Mouse (Mus musculus) monocyte, adult 5-6 weeks (primary cell): Measurements from ENCODE around the gene Gm45713. TPM values are rescaled to one million over a fixed set of nuclear protein-coding genes. Genes with fewer than 3 reads are reported as not detected.
"Not testable (repeated sequence)": the region's sequence is repeated elsewhere in the genome, so short reads cannot be mapped to it uniquely, and the experiment has no call there.

ENCODE experiments used
- ATAC-seq: fragments of 153-309, 156-312 bp; replicated peaks from 2 replicates; pipeline ENCODE4 v1.8.0; 2017; ENCODE audit warnings: mild to moderate bottlenecking; ENCODE audit not compliant: low TSS enrichment, insufficient number of reproducible peaks, severe bottlenecking, poor library complexity, low FRiP score
- total RNA-seq: library from RNA; stranded (forward); fragments of 200-1000, 200-491, 200-594 nt; gene quantifications from 3 replicates; pipeline ENCODE4 v1.2.3, GENCODE M21; 2017

Gene Gm45713
- total RNA-seq, 1 experiment from 2014 or later: not detected

- ATAC-seq: no peak
Observed at GRCm38 (mm10) chr7:45164833-45165232, 28.8 kb upstream of the Gm45713 start.

GRCm38 (mm10) chr7:45163735-45164490, 27.9 kb upstream of the Gm45713 start, which contains the start of gene Slc17a7:
Gene Slc17a7 (plus strand): TSS chr7:45163949.
- no peak for ATAC-seq

- ATAC-seq: no peak
Observed at GRCm38 (mm10) chr7:45162996-45163615, 27.1 kb upstream of the Gm45713 start.

DNA sequence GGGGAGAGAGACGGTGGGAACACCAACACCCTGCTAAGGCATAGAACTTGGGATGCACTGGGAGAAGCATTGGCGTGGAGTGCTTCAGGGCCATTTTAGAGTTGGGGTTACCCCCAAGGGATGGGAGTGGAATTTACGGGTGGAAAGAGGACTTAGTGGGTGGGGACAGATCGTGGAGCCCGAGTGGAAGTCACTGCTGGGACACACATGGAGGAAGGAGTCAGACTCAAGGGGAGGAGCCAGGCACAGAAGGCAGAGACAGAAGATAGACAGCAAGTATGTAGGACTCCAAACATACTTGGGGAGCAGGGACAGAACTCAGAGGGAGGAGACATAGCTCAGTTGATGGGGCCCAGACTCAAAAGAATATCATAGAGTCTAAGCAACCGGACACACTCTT, 26.5 kb upstream of the Gm45713 start:
- no peak; the same call in 1 of the 2 replicates for ATAC-seq

- ATAC-seq: peak; percentile 61
Observed at GRCm38 (mm10) chr7:45161612-45162473, 25.8 kb upstream of the Gm45713 start.

DNA sequence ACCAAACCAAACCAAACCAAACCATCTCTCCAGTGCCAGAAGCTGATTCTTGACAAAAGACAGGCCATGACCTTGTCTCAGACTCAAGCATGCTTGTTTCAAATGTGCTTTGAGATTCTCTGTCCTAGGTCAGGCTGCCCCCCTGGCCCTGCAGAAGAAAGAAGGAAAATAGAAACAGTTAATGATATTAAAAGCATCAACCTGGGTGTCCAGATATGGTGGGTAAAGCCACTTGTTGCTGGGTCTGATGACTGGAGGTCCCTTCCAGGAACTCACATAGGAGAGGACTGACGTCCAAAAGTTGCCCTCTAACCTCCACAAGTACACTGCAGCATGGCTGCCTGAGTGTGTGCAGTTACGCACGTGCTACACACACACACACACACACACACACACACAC, 24.8 kb upstream of the Gm45713 start:
- ATAC-seq: no peak

DNA sequence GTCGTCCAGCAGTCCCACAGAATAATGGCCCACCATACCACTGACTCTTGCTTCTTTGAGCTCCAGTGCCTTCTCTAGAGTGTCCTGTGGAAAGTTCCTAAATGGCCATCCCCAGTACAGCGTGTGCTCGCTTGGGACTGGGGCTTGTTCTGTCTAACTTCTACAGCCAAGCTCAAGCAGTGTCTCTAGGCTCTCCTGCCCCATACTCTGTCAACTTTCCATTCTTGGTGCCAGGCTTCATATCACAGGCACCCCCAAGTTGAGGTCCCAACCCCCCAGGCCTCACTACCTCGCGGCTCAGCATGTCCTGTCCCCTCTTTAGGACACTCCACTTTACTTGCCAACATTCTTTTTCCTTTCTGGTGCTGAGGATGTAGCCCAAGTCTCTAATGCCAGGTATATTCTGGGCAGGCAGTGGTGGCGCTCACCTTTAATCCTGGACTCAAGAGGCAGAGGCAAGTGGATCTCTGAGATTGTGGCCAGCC, 24.3 kb upstream of the Gm45713 start:
- ATAC-seq: no peak

- ATAC-seq: no peak
Observed at GRCm38 (mm10) chr7:45158991-45159390, 23.0 kb upstream of the Gm45713 start.

DNA sequence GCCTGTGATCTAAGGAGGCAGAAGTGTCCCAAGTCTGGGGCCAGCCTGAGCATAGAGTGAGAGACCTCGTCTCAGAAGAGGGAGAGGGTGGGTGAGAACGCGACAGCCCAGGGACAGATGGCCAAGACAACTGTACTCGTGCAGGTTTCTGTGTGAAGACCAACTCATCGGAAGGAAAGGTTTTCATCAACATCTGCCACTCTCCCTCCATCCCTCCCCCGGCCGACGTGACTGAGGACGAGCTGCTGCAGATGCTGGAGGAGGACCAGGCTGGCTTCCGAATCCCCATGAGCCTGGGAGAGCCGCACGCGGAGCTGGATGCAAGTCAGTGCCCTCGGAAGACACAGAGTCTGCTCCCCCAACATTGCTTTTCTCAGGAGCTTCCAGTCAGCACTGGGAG, 21.4 kb upstream of the Gm45713 start:
- no peak for ATAC-seq

- ATAC-seq: no peak
Observed at GRCm38 (mm10) chr7:45156206-45156605, 20.2 kb upstream of the Gm45713 start.

DNA sequence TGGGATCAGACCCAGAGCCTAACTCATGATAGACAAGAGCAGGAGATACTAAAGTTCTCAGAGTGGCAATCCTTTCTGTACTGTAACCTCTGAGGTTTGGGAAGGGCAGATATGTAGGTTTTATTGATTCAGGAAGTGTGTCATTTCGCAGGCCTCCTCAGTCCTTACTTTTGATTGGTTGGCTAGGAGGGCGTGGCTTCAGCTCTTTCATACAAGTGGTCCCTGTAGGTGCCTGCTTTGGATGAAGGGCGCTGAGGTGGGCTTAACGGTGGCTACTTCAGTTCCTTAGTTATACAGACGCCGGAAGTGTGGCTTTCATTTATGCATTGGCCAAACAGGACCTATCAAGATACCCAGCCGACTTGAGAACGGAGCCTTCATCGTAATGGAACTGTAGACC, 19.6 kb upstream of the Gm45713 start:
- no peak for ATAC-seq

DNA sequence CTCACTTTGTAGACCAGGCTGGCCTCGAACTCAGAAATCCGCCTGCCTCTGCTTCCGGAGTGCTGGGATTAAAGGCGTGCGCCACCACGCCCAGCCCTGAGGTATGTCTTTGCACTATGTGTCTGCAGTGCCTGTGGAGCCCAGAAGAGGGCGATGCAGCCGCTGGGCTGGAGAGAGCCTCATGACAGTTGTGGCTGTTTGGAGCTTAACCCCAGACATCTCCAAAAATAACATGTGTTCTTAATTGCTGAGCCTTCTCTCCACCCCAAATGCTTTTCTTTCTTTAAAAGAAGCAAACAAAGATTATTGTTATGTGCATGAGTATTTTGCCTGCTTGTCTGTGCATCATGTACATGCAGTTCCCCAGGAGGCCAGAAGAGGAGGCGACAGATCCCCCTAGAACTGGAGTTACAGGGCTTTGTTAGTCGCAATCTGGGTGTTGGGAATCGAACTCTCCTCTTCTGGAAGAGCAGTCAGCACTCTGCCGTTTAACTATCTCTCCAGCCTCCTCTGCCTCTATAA, 19.0 kb upstream of the Gm45713 start:
- ATAC-seq: no peak

- ATAC-seq: peak; percentile 81
Observed at GRCm38 (mm10) chr7:45154096-45154992, 18.3 kb upstream of the Gm45713 start, which contains the start of the genes Pih1d1 and Aldh16a1. Gene Pih1d1 (plus strand): TSS chr7:45154303. Gene Aldh16a1 (minus strand): TSS chr7:45154584.

- ATAC-seq: no peak
Observed at GRCm38 (mm10) chr7:45153586-45153985, 17.6 kb upstream of the Gm45713 start.

DNA sequence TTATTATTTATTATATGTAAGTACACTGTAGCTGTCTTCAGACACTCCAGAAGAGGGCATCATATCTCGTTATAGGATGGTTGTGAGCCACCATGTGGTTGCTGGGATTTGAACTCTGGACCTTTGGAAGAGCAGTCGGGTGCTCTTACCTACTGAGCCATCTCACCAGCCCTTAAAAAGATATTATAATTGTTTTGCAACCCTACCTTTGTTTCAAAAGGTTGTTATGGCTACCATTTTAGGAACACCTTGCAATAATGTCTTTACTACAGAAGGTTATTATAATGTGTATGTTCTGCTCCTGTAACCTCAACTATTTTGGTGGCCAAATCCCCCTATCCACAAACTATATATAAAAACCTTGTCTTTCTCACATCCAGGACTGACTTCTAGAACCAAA, 17.0 kb upstream of the Gm45713 start:
- ATAC-seq: not testable (repeated sequence)

DNA sequence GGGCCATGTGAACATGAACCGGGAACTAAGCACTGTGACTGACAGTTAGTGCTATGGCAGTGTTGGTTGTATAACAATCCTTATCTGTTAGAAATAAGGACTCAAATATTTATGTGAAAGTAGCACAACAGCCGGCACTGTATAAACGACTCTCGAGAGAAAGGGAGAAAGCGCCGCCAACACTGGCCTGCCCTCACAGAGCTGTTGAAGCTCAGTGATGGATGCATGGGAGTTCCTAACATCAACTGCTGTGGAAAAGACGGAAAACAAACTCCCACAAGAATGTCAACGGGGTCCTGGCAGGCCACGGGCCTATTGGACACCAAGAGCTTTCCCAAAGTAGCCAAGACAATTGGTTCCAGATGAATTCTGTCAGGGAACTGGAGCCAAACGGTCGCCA, 15.3 kb upstream of the Gm45713 start:
- ATAC-seq: no peak

- no peak for ATAC-seq
Observed at GRCm38 (mm10) chr7:45150321-45150720, 14.3 kb upstream of the Gm45713 start.

- no peak for ATAC-seq
Observed at GRCm38 (mm10) chr7:45149545-45149944, 13.5 kb upstream of the Gm45713 start.
